Mouse (Mus musculus) testis, adult 2 months (tissue): ENCODE data around the gene Gm9603.
"Not testable (repeated sequence)": the region's sequence is repeated elsewhere in the genome, so short reads cannot be mapped to it uniquely, and the experiment has no call there.

ENCODE experiments used
- CTCF ChIP-seq: fragments of 200-500 bp; IDR thresholded peaks from 2 replicates; pipeline ENCODE4 v1.5.1; 2012; ENCODE audit warnings: low read depth, mild to moderate bottlenecking, inconsistent platforms, low read length, moderate library complexity; ENCODE audit not compliant: control insufficient read depth, insufficient read depth, insufficient replicate concordance
- POLR2A ChIP-seq: fragments of 200-500 bp; IDR thresholded peaks from 2 replicates; pipeline ENCODE4 v1.6.1; 2012; ENCODE audit warnings: low read depth, mild to moderate bottlenecking, inconsistent platforms, low read length, moderate library complexity; ENCODE audit not compliant: control insufficient read depth

DNA sequence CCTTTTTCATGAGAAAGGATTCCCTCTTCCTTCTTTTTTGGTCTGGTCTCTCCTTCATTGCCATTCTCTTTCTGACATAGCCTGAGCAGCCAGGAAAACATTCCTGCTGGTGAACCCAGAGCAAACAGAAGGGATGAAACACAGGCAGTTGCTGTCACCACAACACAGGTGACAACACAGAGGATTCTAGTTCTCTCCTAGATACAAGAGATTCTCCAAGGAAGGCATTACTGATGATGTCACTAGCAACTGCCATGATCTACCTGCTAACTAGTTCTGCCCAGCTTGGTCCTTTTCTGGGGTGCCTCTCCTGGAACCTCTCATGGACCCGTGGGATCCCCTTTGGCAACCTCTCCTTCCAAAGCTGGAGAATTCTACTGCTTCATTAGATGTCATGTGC, 54.3 kb downstream of the Gm9603 start, which contains the start of gene Gm8265:
- TF ChIP-seq POLR2A, CTCF: not testable (repeated sequence)
